Mouse (Mus musculus): ENCODE data around the gene Tlr7. TPM values are rescaled to one million over a fixed set of nuclear protein-coding genes. Genes with fewer than 3 reads are reported as not detected.
"Not testable (repeated sequence)": the region's sequence is repeated elsewhere in the genome, so short reads cannot be mapped to it uniquely, and the experiment has no call there.

Gene Tlr7
- 0.71 and 1.3 TPM in 2 replicates for polyA plus RNA-seq (2012; rRNA removed)

DNA sequence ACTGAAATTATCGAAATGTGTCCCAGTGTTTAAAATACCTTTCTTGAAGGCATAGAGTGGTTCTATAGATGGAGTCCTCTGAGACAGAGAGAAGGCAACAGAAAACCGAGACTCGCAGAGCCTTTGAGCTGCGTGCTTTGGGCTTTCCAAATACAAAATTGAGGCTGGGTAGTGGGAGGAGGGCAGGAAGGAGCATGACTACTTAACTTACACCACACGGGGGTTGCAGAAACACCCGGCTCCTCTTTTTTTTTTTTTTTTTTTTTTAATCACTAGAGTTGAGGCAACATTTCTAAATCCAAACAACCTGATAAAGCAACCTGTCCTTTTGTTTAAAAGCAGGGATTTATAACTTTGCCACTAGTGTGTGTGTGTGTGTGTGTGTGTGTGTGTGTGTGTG lies at the start of gene Tlr7:
Gene Tlr7 (minus strand): TSS at position 160 of the 400 bp plus-strand sequence.
- Histone ChIP-seq H3K4me1 (ENCODE audit: control insufficient read depth, insufficient read depth, low read length) (peaks cover 2% of the 10 kb centered on the region; the same call in 1 of the 2 replicates), H3K4me3 (replicated peaks; ENCODE audit: extremely low read depth, low read depth, low read length) (no peak within 1 kb of the TSS)
- TF ChIP-seq CTCF (IDR thresholded peaks at IDR 0.05; ENCODE audit: insufficient read depth, low read length) (no peak), POLR2A (IDR thresholded peaks at IDR 0.05; ENCODE audit: borderline replicate concordance, extremely low read depth, low read depth, low read length) (no peak)
- DNase-seq, result no peak
- 65% methylated on average over 6 of the region's 6 CpGs for WGBS

DNA sequence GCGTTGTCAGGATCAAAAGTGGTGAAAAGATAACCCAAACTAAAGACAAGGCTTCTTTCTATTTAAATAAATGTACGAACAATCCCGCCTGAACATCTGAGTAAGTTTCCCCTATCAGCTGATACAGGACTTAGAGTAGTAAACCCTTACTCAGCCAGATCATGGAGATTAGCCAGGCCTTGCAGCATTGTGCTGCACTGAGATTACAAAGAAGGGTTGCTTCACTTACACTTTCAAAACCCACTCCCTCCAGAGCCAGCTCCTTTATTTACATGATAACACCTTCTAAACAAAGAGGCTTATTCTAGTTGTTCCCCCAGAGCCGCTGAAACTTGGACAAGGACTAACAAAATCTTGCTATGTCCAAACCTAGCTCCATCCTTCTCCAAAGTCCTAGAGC lies 49.7 kb upstream of the Tlr7 start:
- no peak for TF ChIP-seq POLR2A (IDR thresholded peaks at IDR 0.05; ENCODE audit: borderline replicate concordance, extremely low read depth, low read depth, low read length)
- TF ChIP-seq CTCF (IDR thresholded peaks at IDR 0.05; ENCODE audit: insufficient read depth, low read length), result no peak
- Histone ChIP-seq H3K4me3 (replicated peaks; ENCODE audit: extremely low read depth, low read depth, low read length) (no peak overlapping the region), H3K4me1 (ENCODE audit: control insufficient read depth, insufficient read depth, low read length) (no peaks in the 10 kb centered on the region; the same call in 1 of the 2 replicates)
- 57% methylated on average over 4 of the region's 4 CpGs for WGBS
- no peak for DNase-seq

DNA sequence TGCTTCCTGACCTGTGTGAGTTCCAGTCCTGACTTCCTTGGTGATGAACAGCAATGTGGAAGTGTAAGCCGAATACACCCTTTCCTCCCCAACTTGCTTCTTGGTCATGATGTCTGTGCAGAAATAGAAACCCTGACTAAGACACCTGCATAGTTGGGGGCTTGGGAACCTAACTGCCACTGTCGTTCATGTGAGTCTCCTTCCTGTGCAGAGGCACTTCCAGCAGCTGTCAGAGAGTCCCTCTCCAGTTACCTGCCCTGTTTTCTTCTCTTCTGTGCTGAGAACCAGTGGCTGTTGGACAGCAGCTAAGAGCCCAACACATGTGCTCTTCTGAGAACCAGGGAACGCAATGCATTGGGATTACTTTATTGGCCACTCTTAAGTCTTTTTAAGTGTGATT lies 30.9 kb upstream of the Tlr7 start:
- WGBS, result 84% methylated on average over 3 of the region's 3 CpGs
- H3K4me3 ChIP-seq (replicated peaks; ENCODE audit: extremely low read depth, low read depth, low read length); H3K4me1 ChIP-seq (ENCODE audit: control insufficient read depth, insufficient read depth, low read length); DNase-seq: not testable (repeated sequence)

DNA sequence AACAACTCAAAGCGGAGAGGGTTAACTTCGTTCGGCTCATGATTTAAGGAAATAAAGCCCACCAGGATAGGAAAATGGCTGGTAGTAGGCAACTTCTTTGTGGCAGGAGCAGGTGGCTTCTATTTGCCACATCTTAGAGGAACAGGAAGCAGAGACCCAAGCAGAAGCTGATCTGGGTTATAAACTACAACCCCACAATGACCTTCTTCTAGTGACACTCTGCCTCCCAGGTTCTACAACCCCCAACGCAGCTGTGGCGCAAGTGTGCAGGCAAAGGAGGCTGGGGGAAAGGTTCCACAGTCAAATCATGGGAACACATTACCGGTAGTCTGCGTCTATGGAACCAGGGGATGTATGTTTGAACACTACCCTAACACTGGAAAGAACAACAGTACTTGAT lies 29.3 kb upstream of the Tlr7 start:
- WGBS, result 85% methylated on average over 7 of the region's 7 CpGs
- DNase-seq, result no peak
- TF ChIP-seq CTCF (IDR thresholded peaks at IDR 0.05; ENCODE audit: insufficient read depth, low read length), result no peak
- no peak for TF ChIP-seq POLR2A (IDR thresholded peaks at IDR 0.05; ENCODE audit: borderline replicate concordance, extremely low read depth, low read depth, low read length)
- no peak overlapping the region for H3K4me3 ChIP-seq (replicated peaks; ENCODE audit: extremely low read depth, low read depth, low read length)
- no peaks in the 10 kb centered on the region for H3K4me1 ChIP-seq (ENCODE audit: control insufficient read depth, insufficient read depth, low read length)

DNA sequence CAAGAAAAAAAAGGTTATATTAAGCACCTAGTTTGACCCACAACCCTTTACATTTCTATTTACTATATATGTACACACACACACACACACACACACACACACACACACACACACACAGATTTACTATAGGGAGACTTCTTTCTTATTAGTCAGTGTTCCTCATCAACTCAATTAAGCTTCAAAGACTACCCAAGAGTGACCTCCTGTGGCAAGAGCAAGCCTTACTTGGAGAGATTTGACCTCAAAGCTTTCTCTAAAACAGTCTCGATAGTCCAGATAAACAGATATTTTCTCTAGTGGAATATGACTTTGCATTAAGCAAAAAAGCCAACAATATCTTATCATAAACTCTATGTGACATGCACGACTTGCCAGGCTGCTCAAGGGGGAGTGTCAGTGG lies 27.1 kb upstream of the Tlr7 start:
- DNase-seq, result no peak
- Histone ChIP-seq H3K4me1 (ENCODE audit: control insufficient read depth, insufficient read depth, low read length) (no peaks in the 10 kb centered on the region), H3K4me3 (replicated peaks; ENCODE audit: extremely low read depth, low read depth, low read length) (no peak overlapping the region)
- TF ChIP-seq CTCF (IDR thresholded peaks at IDR 0.05; ENCODE audit: insufficient read depth, low read length) (no peak), POLR2A (IDR thresholded peaks at IDR 0.05; ENCODE audit: borderline replicate concordance, extremely low read depth, low read depth, low read length) (no peak)
- WGBS, result 52% methylated on average over 2 of the region's 2 CpGs

DNA sequence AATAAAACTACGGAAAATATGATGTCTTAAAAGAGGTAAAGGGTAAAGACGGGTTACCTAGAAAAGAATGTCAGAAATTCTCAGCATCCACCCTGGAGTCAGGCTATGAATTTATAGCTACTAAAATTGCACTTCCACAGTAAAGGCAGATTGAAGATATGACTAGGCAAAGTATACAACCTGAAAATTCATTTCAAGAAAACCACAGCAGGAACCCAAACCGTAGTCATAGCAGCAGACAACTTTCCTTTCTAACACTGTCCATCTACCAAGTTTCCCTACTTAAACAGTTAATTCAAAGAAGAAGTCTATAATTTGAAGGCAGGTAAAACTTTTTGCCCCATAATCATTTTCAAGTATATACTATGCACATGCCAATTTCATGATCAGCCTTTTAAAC lies 25.6 kb upstream of the Tlr7 start:
- no peak for DNase-seq
- TF ChIP-seq CTCF (IDR thresholded peaks at IDR 0.05; ENCODE audit: insufficient read depth, low read length) (no peak), POLR2A (IDR thresholded peaks at IDR 0.05; ENCODE audit: borderline replicate concordance, extremely low read depth, low read depth, low read length) (no peak)
- Histone ChIP-seq H3K4me3 (replicated peaks; ENCODE audit: extremely low read depth, low read depth, low read length) (no peak overlapping the region), H3K4me1 (ENCODE audit: control insufficient read depth, insufficient read depth, low read length) (no peaks in the 10 kb centered on the region)
- WGBS, result 89% methylated on average over 3 of the region's 3 CpGs

DNA sequence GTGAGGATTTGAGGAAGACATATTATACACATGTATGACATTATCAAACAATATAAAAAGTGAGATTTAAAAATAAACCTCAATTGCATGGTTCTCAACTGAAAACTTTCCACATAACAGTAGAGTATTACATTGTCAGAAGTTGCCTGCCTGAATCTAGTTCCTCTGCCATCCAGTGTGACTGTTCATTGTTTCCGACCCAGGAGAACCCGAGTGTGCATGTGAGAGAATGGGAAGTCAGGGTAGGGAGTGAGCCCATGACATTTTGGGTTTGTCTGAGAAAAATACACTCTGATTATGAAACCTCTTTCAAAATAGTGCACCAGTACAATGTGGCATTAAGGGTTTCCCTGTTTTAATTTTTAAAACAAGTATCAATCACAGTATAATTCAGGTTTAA lies 23.3 kb upstream of the Tlr7 start:
- DNase-seq, result no peak
- 81% methylated on average over 2 of the region's 2 CpGs for WGBS
- TF ChIP-seq CTCF (IDR thresholded peaks at IDR 0.05; ENCODE audit: insufficient read depth, low read length), result no peak
- no peak for TF ChIP-seq POLR2A (IDR thresholded peaks at IDR 0.05; ENCODE audit: borderline replicate concordance, extremely low read depth, low read depth, low read length)
- Histone ChIP-seq H3K4me1 (ENCODE audit: control insufficient read depth, insufficient read depth, low read length) (no peaks in the 10 kb centered on the region), H3K4me3 (replicated peaks; ENCODE audit: extremely low read depth, low read depth, low read length) (no peak overlapping the region)

DNA sequence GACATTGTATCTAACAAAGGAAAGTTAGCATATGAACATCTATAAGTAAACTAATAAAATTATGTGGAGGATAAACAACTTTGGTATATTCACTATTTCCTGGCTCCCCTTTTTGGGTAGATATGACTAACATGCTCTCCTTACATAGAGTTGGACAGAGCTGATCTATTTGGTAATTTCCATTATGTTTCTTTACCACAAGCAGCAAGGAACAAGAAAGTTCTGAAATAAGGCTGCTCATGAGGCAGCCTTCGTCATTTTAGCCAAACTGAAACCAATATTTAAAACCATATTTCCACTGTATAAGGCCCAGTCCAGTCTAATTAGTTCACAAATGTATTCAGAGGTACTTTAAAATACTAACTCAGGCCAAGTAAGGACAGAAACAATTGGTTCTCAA lies 16.1 kb upstream of the Tlr7 start:
- Histone ChIP-seq H3K4me1 (ENCODE audit: control insufficient read depth, insufficient read depth, low read length) (no peaks in the 10 kb centered on the region), H3K4me3 (replicated peaks; ENCODE audit: extremely low read depth, low read depth, low read length) (no peak overlapping the region)
- DNase-seq, result no peak
- 79% methylated on average over 1 of the region's 1 CpGs for WGBS
- TF ChIP-seq POLR2A (IDR thresholded peaks at IDR 0.05; ENCODE audit: borderline replicate concordance, extremely low read depth, low read depth, low read length), result no peak
- no peak for TF ChIP-seq CTCF (IDR thresholded peaks at IDR 0.05; ENCODE audit: insufficient read depth, low read length)

DNA sequence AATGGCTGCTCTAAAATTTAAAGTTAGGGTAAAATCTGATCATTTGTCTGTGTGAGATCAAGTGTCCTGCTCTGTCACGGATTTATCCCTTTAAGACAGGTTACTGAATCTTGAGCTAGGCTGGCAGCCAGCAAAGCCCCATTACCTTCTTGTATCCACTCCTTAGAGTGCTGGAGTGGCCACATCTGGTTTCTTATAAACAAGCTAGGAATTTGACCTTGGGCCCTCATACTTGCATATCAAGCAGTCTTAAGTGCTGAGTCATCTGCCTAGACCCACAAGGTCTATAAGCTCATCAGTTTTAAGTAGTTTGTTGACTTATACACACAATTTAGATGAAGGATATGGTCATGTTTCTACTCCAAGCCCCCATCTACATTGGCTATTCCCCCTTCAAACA lies 14.0 kb upstream of the Tlr7 start:
- WGBS, result 70% methylated on average over 1 of the region's 1 CpGs

DNA sequence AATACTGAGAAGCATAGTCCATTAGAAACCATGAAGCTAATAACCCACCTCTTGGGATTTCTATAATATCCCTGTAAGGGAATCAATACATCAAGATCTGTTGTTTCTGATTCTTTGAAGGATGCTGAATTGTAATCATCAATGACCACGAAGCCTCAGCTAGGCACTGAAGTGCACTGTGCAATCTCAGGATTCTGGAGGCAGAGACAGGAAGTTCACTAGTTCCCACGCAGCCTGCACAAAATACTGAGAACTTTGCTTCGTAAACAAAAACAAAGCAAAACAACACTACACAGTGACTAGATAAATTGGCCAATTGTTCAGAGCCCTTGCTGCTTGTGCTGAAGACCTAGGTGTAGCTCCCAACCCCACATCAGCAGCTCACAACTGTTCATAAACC lies 11.5 kb upstream of the Tlr7 start:
- Histone ChIP-seq H3K4me3 (replicated peaks; ENCODE audit: extremely low read depth, low read depth, low read length) (no peak overlapping the region), H3K4me1 (ENCODE audit: control insufficient read depth, insufficient read depth, low read length) (no peaks in the 10 kb centered on the region)
- TF ChIP-seq CTCF (IDR thresholded peaks at IDR 0.05; ENCODE audit: insufficient read depth, low read length) (no peak), POLR2A (IDR thresholded peaks at IDR 0.05; ENCODE audit: borderline replicate concordance, extremely low read depth, low read depth, low read length) (no peak)
- 73% methylated on average over 3 of the region's 3 CpGs for WGBS
- no peak for DNase-seq

More for the DNA sequence above, 14.0 kb upstream of the Tlr7 start:
- no peaks in the 10 kb centered on the region for H3K4me1 ChIP-seq (ENCODE audit: control insufficient read depth, insufficient read depth, low read length)
- no peak for TF ChIP-seq CTCF (IDR thresholded peaks at IDR 0.05; ENCODE audit: insufficient read depth, low read length)
- no peak for TF ChIP-seq POLR2A (IDR thresholded peaks at IDR 0.05; ENCODE audit: borderline replicate concordance, extremely low read depth, low read depth, low read length)
- H3K4me3 ChIP-seq (replicated peaks; ENCODE audit: extremely low read depth, low read depth, low read length), result no peak overlapping the region
- no peak for DNase-seq

DNA sequence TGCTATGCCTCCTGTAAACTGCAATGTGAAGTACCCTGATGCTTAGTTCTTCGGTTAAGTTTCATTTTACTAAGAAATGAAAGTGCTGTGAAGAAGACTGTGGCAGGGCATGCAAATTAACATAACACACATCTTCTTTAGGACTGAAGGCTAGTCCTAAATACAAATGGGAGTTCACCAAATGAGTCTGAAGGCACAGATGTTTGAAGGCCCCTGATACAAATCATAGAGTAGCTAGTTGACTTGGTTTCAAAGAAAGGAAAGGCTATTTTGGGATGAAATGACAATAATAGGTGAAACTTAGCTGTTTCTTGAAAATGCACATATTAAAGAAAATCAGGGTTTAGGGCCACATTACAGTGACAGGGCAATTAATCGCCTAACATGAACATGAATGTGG lies 9.8 kb upstream of the Tlr7 start:
- TF ChIP-seq CTCF (IDR thresholded peaks at IDR 0.05; ENCODE audit: insufficient read depth, low read length), result no peak
- no peak for TF ChIP-seq POLR2A (IDR thresholded peaks at IDR 0.05; ENCODE audit: borderline replicate concordance, extremely low read depth, low read depth, low read length)
- Histone ChIP-seq H3K4me3 (replicated peaks; ENCODE audit: extremely low read depth, low read depth, low read length) (no peak overlapping the region), H3K4me1 (ENCODE audit: control insufficient read depth, insufficient read depth, low read length) (no peaks in the 10 kb centered on the region)
- 88% methylated on average over 2 of the region's 2 CpGs for WGBS
- no peak for DNase-seq
